Mouse (Mus musculus) heart, postnatal 0 days (tissue): ENCODE measurements around the gene Glg1.

Experiments used
- CTCF ChIP-seq: IDR thresholded peaks from 2 replicates; pipeline ENCODE4 v1.5.1; 2016; ENCODE audit warnings: antibody characterized with exemption, control low read depth, low read depth
- EP300 ChIP-seq: IDR thresholded peaks from 2 replicates; pipeline ENCODE4 v1.6.1; 2016; ENCODE audit warnings: antibody characterized with exemption, low read depth

DNA sequence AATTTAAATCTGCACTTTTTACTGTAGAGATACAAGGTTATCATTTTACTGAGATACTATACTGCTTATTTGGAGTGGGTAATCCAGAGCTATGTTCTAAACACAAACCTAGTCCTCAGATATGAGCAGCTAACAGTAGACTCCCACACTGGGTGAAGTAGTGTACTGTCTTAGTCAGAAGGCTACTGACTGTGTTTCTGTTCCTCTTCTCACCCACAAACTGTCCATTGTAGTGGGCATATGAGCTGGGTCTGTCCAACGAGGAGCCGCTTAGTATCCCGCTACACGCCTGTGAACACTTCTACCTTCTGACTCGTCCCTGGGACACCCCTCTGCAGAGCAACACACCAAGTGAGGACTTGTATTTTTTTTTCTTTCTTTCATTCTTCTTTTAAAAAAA lies 144.1 kb downstream of the Glg1 start:
- TF ChIP-seq CTCF (no peak), EP300 (no peak)
